Comparison of ENCODE assay signal across 1 mouse cellular context in genomic region chr10:93356122-93356521, GRCm38 (mm10).
TF ChIP-seq lines count a peak whose summit lies in the region.

No protein-coding gene starts in this region.

TF ChIP-seq in CH12.LX, 34 proteins besides CTCF, POLR2A, EP300 and RAD21 (continued from another document):
- TF ChIP-seq TCF12 (IDR thresholded peaks at IDR 0.05; ENCODE audit: low read depth, low read length) (peak; percentile 60), CHD2 (IDR thresholded peaks at IDR 0.05; ENCODE audit: low read length) (no peak), BHLHE40 (IDR thresholded peaks at IDR 0.05; ENCODE audit: low read depth, low read length) (peak; percentile 72), USF2 (conservative IDR thresholded peaks at IDR 0.05; ENCODE audit: low read depth, low read length) (no peak), GABPA (IDR thresholded peaks at IDR 0.05; ENCODE audit: insufficient replicate concordance, low read depth, low read length) (no peak), UBTF (IDR thresholded peaks at IDR 0.05; ENCODE audit: low read depth, low read length) (no peak), MYC (IDR thresholded peaks at IDR 0.05; ENCODE audit: low read depth, low read length) (no peak), JUN (IDR thresholded peaks at IDR 0.05; ENCODE audit: insufficient read depth, low read depth, low read length) (peak; percentile 30; the same call in 1 of the 2 replicates), MAFK (IDR thresholded peaks at IDR 0.05; ENCODE audit: insufficient replicate concordance, low read length) (no peak), SMC3 (IDR thresholded peaks at IDR 0.05; ENCODE audit: low read depth, low read length) (peak; percentile 31), POLR2AphosphoS2 (IDR thresholded peaks at IDR 0.05; ENCODE audit: low read depth, low read length) (no peak), MAX (IDR thresholded peaks at IDR 0.05; ENCODE audit: low read length) (no peak)
